Mouse (Mus musculus): ENCODE measurements around the gene Zfp672. TPM values are rescaled to one million over a fixed set of nuclear protein-coding genes. Genes with fewer than 3 reads are reported as not detected.

Zfp672 gene
- polyA plus RNA-seq, 1 experiment, result 43.7 TPM

- no peaks in the 10 kb centered on the region for H3K27me3 ChIP-seq (ENCODE audit: control insufficient read depth, insufficient read depth, low read length)
- peak overlapping the region; percentile 88 for H3K4me3 ChIP-seq (ENCODE audit: control insufficient read depth, low read depth, low read length)
- peak overlapping the region; percentile 83 for H3K27ac ChIP-seq (ENCODE audit: control insufficient read depth, insufficient read depth, low read depth, low read length)
- no peaks in the 10 kb centered on the region for H3K36me3 ChIP-seq (ENCODE audit: control insufficient read depth, insufficient read depth, low read length)
- H3K4me1 ChIP-seq (ENCODE audit: control insufficient read depth, insufficient read depth, low read length), result peaks cover 7% of the 10 kb centered on the region
- peak; percentile 38; the same call in 1 of the 2 replicates for TF ChIP-seq CTCF (IDR thresholded peaks at IDR 0.05; ENCODE audit: control insufficient read depth, insufficient read depth, insufficient replicate concordance, low read depth, low read length)
- no peak; the same call in 1 of the 2 replicates for TF ChIP-seq POLR2A (IDR thresholded peaks at IDR 0.05; ENCODE audit: control insufficient read depth, low read depth, low read length)
Observed at GRCm38 (mm10) chr11:58301837-58302754, 28.0 kb downstream of the Zfp672 start.

GRCm38 (mm10) chr11:58301057-58301456, 29.1 kb downstream of the Zfp672 start:
- peak overlapping the region; percentile 16 for H3K4me3 ChIP-seq (ENCODE audit: control insufficient read depth, low read depth, low read length)
- H3K27me3 ChIP-seq (ENCODE audit: control insufficient read depth, insufficient read depth, low read length), result no peaks in the 10 kb centered on the region
- no peak overlapping the region for H3K27ac ChIP-seq (ENCODE audit: control insufficient read depth, insufficient read depth, low read depth, low read length)
- H3K36me3 ChIP-seq (ENCODE audit: control insufficient read depth, insufficient read depth, low read length), result no peaks in the 10 kb centered on the region
- H3K4me1 ChIP-seq (ENCODE audit: control insufficient read depth, insufficient read depth, low read length), result peaks cover 3% of the 10 kb centered on the region
- no peak for TF ChIP-seq POLR2A (IDR thresholded peaks at IDR 0.05; ENCODE audit: control insufficient read depth, low read depth, low read length)
- peak; percentile 57; the same call in 1 of the 2 replicates for TF ChIP-seq CTCF (IDR thresholded peaks at IDR 0.05; ENCODE audit: control insufficient read depth, insufficient read depth, insufficient replicate concordance, low read depth, low read length)

- TF ChIP-seq POLR2A (IDR thresholded peaks at IDR 0.05; ENCODE audit: control insufficient read depth, low read depth, low read length), result no peak
- no peak for TF ChIP-seq CTCF (IDR thresholded peaks at IDR 0.05; ENCODE audit: control insufficient read depth, insufficient read depth, insufficient replicate concordance, low read depth, low read length)
- Histone ChIP-seq H3K4me3 (ENCODE audit: control insufficient read depth, low read depth, low read length) (no peak overlapping the region), H3K27me3 (ENCODE audit: control insufficient read depth, insufficient read depth, low read length) (no peaks in the 10 kb centered on the region), H3K4me1 (ENCODE audit: control insufficient read depth, insufficient read depth, low read length) (peaks cover 13% of the 10 kb centered on the region), H3K36me3 (ENCODE audit: control insufficient read depth, insufficient read depth, low read length) (no peaks in the 10 kb centered on the region), H3K27ac (ENCODE audit: control insufficient read depth, insufficient read depth, low read depth, low read length) (no peak overlapping the region)
Observed at GRCm38 (mm10) chr11:58297396-58297795, 32.7 kb downstream of the Zfp672 start.

GRCm38 (mm10) chr11:58292791-58293190, 37.3 kb downstream of the Zfp672 start:
- Histone ChIP-seq H3K27me3 (ENCODE audit: control insufficient read depth, insufficient read depth, low read length) (no peaks in the 10 kb centered on the region), H3K36me3 (ENCODE audit: control insufficient read depth, insufficient read depth, low read length) (no peaks in the 10 kb centered on the region), H3K4me3 (ENCODE audit: control insufficient read depth, low read depth, low read length) (peak overlapping the region; percentile 30), H3K27ac (ENCODE audit: control insufficient read depth, insufficient read depth, low read depth, low read length) (no peak overlapping the region), H3K4me1 (ENCODE audit: control insufficient read depth, insufficient read depth, low read length) (peaks cover 10% of the 10 kb centered on the region)
- TF ChIP-seq POLR2A (IDR thresholded peaks at IDR 0.05; ENCODE audit: control insufficient read depth, low read depth, low read length) (no peak), CTCF (IDR thresholded peaks at IDR 0.05; ENCODE audit: control insufficient read depth, insufficient read depth, insufficient replicate concordance, low read depth, low read length) (no peak)

GRCm38 (mm10) chr11:58290812-58291211, 39.3 kb downstream of the Zfp672 start:
- Histone ChIP-seq H3K36me3 (ENCODE audit: control insufficient read depth, insufficient read depth, low read length) (no peaks in the 10 kb centered on the region), H3K27me3 (ENCODE audit: control insufficient read depth, insufficient read depth, low read length) (no peaks in the 10 kb centered on the region), H3K4me1 (ENCODE audit: control insufficient read depth, insufficient read depth, low read length) (peaks cover 10% of the 10 kb centered on the region), H3K4me3 (ENCODE audit: control insufficient read depth, low read depth, low read length) (no peak overlapping the region), H3K27ac (ENCODE audit: control insufficient read depth, insufficient read depth, low read depth, low read length) (no peak overlapping the region)
- TF ChIP-seq POLR2A (IDR thresholded peaks at IDR 0.05; ENCODE audit: control insufficient read depth, low read depth, low read length), result no peak
- no peak for TF ChIP-seq CTCF (IDR thresholded peaks at IDR 0.05; ENCODE audit: control insufficient read depth, insufficient read depth, insufficient replicate concordance, low read depth, low read length)

GRCm38 (mm10) chr11:58289992-58290682, 40.0 kb downstream of the Zfp672 start:
- Histone ChIP-seq H3K27ac (ENCODE audit: control insufficient read depth, insufficient read depth, low read depth, low read length) (no peak overlapping the region), H3K4me3 (ENCODE audit: control insufficient read depth, low read depth, low read length) (no peak overlapping the region), H3K36me3 (ENCODE audit: control insufficient read depth, insufficient read depth, low read length) (no peaks in the 10 kb centered on the region), H3K27me3 (ENCODE audit: control insufficient read depth, insufficient read depth, low read length) (no peaks in the 10 kb centered on the region), H3K4me1 (ENCODE audit: control insufficient read depth, insufficient read depth, low read length) (peaks cover 10% of the 10 kb centered on the region)
- TF ChIP-seq POLR2A (IDR thresholded peaks at IDR 0.05; ENCODE audit: control insufficient read depth, low read depth, low read length) (no peak), CTCF (IDR thresholded peaks at IDR 0.05; ENCODE audit: control insufficient read depth, insufficient read depth, insufficient replicate concordance, low read depth, low read length) (no peak)

- Histone ChIP-seq H3K36me3 (ENCODE audit: control insufficient read depth, insufficient read depth, low read length) (no peaks in the 10 kb centered on the region), H3K27me3 (ENCODE audit: control insufficient read depth, insufficient read depth, low read length) (no peaks in the 10 kb centered on the region), H3K4me1 (ENCODE audit: control insufficient read depth, insufficient read depth, low read length) (no peaks in the 10 kb centered on the region), H3K4me3 (ENCODE audit: control insufficient read depth, low read depth, low read length) (no peak overlapping the region), H3K27ac (ENCODE audit: control insufficient read depth, insufficient read depth, low read depth, low read length) (no peak overlapping the region)
- TF ChIP-seq POLR2A (IDR thresholded peaks at IDR 0.05; ENCODE audit: control insufficient read depth, low read depth, low read length) (no peak), CTCF (IDR thresholded peaks at IDR 0.05; ENCODE audit: control insufficient read depth, insufficient read depth, insufficient replicate concordance, low read depth, low read length) (no peak)
Observed at GRCm38 (mm10) chr11:58282518-58282917, 47.6 kb downstream of the Zfp672 start.

Data from testis, adult 2 months (tissue).